Mouse (Mus musculus): Measurements from ENCODE around the gene Ctrl. TPM values are rescaled to one million over a fixed set of nuclear protein-coding genes. Genes with fewer than 3 reads are reported as not detected.

The Ctrl gene
- polyA plus RNA-seq, 1 experiment from 2014 or later, result 0.63 TPM

DNA sequence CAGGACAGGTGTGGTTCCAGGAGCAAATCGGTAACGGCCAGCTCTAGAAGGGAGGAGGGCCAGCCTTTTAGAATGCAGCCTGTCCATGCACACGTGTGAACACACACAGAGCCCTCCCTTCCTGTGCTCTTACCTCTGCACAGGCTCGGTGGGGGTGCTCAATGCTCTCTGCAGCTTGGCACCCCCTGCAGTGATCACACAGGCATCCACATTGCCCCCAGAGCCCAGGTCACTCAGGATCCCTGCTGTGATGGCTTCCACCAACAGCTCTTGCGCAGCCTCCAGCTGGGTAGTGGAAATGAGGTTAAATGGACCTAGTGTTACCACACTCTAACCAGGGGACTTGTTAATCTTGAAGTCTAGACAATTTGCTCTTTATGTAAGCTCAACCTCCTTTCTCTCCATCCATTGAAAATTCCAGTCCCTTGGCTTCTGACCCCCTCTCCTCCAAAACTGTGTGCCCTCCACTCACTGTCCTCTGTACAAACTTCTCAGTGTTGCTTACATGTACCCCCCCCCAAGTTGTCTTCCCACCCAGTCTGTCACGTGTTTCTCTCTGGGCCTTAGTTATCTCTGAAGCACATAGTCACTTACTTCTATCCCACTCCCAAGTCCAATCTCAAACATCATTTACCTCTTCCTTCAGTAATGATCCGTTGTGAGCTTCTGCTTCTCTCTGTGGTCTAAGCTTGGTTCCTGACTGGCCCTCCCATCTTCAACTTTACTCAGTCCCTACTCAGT, 2.4 kb upstream of the Ctrl start:
- no peak overlapping the region for H3K27ac ChIP-seq (ENCODE audit: low read depth, low read length)

GRCm38 (mm10) chr8:105935105-105935504, 1.4 kb upstream of the Ctrl start:
- Histone ChIP-seq H3K27ac (ENCODE audit: low read depth, low read length) (no peak overlapping the region), H3K27me3 (replicated peaks; ENCODE audit: control insufficient read depth, insufficient read depth, low read length) (no peaks in the 10 kb centered on the region), H3K4me2 (replicated peaks; ENCODE audit: low read depth) (no peak overlapping the region), H3K36me3 (ENCODE audit: control insufficient read depth, insufficient read depth) (peaks cover 40% of the 10 kb centered on the region; the same call in 1 of the 2 replicates), H3K4me3 (ENCODE audit: low read depth, low read length) (no peak overlapping the region), H3K9me3 (ENCODE audit: control insufficient read depth) (no peaks in the 10 kb centered on the region), H3K4me1 (replicated peaks; ENCODE audit: control insufficient read depth, insufficient read depth, low read length) (no peaks in the 10 kb centered on the region), H3K9ac (ENCODE audit: low read depth, low read length) (no peak overlapping the region)
- no peak for TF ChIP-seq CTCF (IDR thresholded peaks at IDR 0.05; ENCODE audit: low read depth)
- WGBS, result 80% methylated on average over 6 of the region's 6 CpGs
- ATAC-seq, result no peak

More for the DNA sequence above, 2.4 kb upstream of the Ctrl start:
- Histone ChIP-seq H3K4me3 (ENCODE audit: low read depth, low read length) (no peak overlapping the region), H3K4me1 (replicated peaks; ENCODE audit: control insufficient read depth, insufficient read depth, low read length) (no peaks in the 10 kb centered on the region), H3K36me3 (ENCODE audit: control insufficient read depth, insufficient read depth) (peaks cover 36% of the 10 kb centered on the region; the same call in 1 of the 2 replicates), H3K9ac (ENCODE audit: low read depth, low read length) (0 out of 2 replicates have a peak overlapping the region, but pooled peaks have one; percentile 74), H3K4me2 (replicated peaks; ENCODE audit: low read depth) (peak overlapping the region; percentile 92; the same call in 1 of the 2 replicates), H3K9me3 (ENCODE audit: control insufficient read depth) (no peaks in the 10 kb centered on the region), H3K27me3 (replicated peaks; ENCODE audit: control insufficient read depth, insufficient read depth, low read length) (no peaks in the 10 kb centered on the region)
- no peak for TF ChIP-seq CTCF (IDR thresholded peaks at IDR 0.05; ENCODE audit: low read depth)
- no peak for ATAC-seq
- 39% methylated on average over 7 of the region's 7 CpGs for WGBS

GRCm38 (mm10) chr8:105932525-105932924, 1.1 kb downstream of the Ctrl start:
- Histone ChIP-seq H3K4me2 (replicated peaks; ENCODE audit: low read depth) (no peak overlapping the region), H3K27ac (ENCODE audit: low read depth, low read length) (no peak overlapping the region), H3K4me3 (ENCODE audit: low read depth, low read length) (no peak overlapping the region), H3K27me3 (replicated peaks; ENCODE audit: control insufficient read depth, insufficient read depth, low read length) (no peaks in the 10 kb centered on the region), H3K9me3 (ENCODE audit: control insufficient read depth) (no peaks in the 10 kb centered on the region), H3K4me1 (replicated peaks; ENCODE audit: control insufficient read depth, insufficient read depth, low read length) (no peaks in the 10 kb centered on the region), H3K36me3 (ENCODE audit: control insufficient read depth, insufficient read depth) (peaks cover 49% of the 10 kb centered on the region; the same call in 1 of the 2 replicates), H3K9ac (ENCODE audit: low read depth, low read length) (no peak overlapping the region)
- 91% methylated on average over 11 of the region's 11 CpGs for WGBS
- ATAC-seq, result no peak
- TF ChIP-seq CTCF (IDR thresholded peaks at IDR 0.05; ENCODE audit: low read depth), result no peak

GRCm38 (mm10) chr8:105931271-105931670, 2.4 kb downstream of the Ctrl start:
- H3K9ac ChIP-seq (ENCODE audit: low read depth, low read length), result no peak overlapping the region
- 94% methylated on average over 3 of the region's 3 CpGs for WGBS
- no peak overlapping the region for H3K4me3 ChIP-seq (ENCODE audit: low read depth, low read length)
- no peaks in the 10 kb centered on the region for H3K4me1 ChIP-seq (replicated peaks; ENCODE audit: control insufficient read depth, insufficient read depth, low read length)
- H3K4me2 ChIP-seq (replicated peaks; ENCODE audit: low read depth), result no peak overlapping the region
- peaks cover 49% of the 10 kb centered on the region; the same call in 1 of the 2 replicates for H3K36me3 ChIP-seq (ENCODE audit: control insufficient read depth, insufficient read depth)
- ATAC-seq, result no peak
- H3K27me3 ChIP-seq (replicated peaks; ENCODE audit: control insufficient read depth, insufficient read depth, low read length), result no peaks in the 10 kb centered on the region
- TF ChIP-seq CTCF (IDR thresholded peaks at IDR 0.05; ENCODE audit: low read depth), result no peak
- no peaks in the 10 kb centered on the region for H3K9me3 ChIP-seq (ENCODE audit: control insufficient read depth)
- H3K27ac ChIP-seq (ENCODE audit: low read depth, low read length), result no peak overlapping the region

DNA sequence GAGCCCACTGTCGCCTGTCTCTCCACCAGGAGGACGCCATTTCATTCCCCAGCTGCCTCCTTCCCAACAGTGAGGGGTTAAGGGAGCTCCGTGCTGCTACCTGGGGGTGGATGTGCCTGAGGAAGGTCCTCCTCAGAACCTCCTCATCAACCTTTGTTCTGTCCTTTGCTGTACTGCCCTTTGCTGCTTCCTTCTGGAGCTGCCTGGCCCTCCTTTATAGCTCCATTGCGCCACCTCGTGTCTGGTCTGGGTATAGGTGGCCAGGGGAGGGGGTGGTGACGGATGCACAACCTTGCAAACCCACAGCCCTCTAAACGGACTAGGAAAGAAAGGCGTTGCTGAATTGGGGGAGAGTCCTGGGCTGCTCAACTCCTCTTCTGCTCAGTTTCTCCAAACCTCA, 3.1 kb downstream of the Ctrl start:
- 20% methylated on average over 8 of the region's 8 CpGs for WGBS
- H3K27ac ChIP-seq (ENCODE audit: low read depth, low read length), result no peak overlapping the region
- H3K4me3 ChIP-seq (ENCODE audit: low read depth, low read length), result no peak overlapping the region
- H3K9me3 ChIP-seq (ENCODE audit: control insufficient read depth), result no peaks in the 10 kb centered on the region
- H3K36me3 ChIP-seq (ENCODE audit: control insufficient read depth, insufficient read depth), result peaks cover 42% of the 10 kb centered on the region; the same call in 1 of the 2 replicates
- peak; percentile 96 for TF ChIP-seq CTCF (IDR thresholded peaks at IDR 0.05; ENCODE audit: low read depth)
- H3K4me1 ChIP-seq (replicated peaks; ENCODE audit: control insufficient read depth, insufficient read depth, low read length), result no peaks in the 10 kb centered on the region
- H3K27me3 ChIP-seq (replicated peaks; ENCODE audit: control insufficient read depth, insufficient read depth, low read length), result no peaks in the 10 kb centered on the region
- H3K9ac ChIP-seq (ENCODE audit: low read depth, low read length), result no peak overlapping the region
- H3K4me2 ChIP-seq (replicated peaks; ENCODE audit: low read depth), result no peak overlapping the region
- peak; percentile 52 for ATAC-seq

GRCm38 (mm10) chr8:105925123-105925522, 8.5 kb downstream of the Ctrl start:
- no peak overlapping the region for H3K4me3 ChIP-seq (ENCODE audit: low read depth, low read length)
- H3K27me3 ChIP-seq (replicated peaks; ENCODE audit: control insufficient read depth, insufficient read depth, low read length), result no peaks in the 10 kb centered on the region
- H3K9ac ChIP-seq (ENCODE audit: low read depth, low read length), result no peak overlapping the region
- no peak overlapping the region for H3K4me2 ChIP-seq (replicated peaks; ENCODE audit: low read depth)
- H3K9me3 ChIP-seq (ENCODE audit: control insufficient read depth), result no peaks in the 10 kb centered on the region
- ATAC-seq, result no peak
- no peaks in the 10 kb centered on the region for H3K4me1 ChIP-seq (replicated peaks; ENCODE audit: control insufficient read depth, insufficient read depth, low read length)
- 79% methylated on average over 3 of the region's 3 CpGs for WGBS
- peaks cover 14% of the 10 kb centered on the region for H3K36me3 ChIP-seq (ENCODE audit: control insufficient read depth, insufficient read depth)
- no peak for TF ChIP-seq CTCF (IDR thresholded peaks at IDR 0.05; ENCODE audit: low read depth)
- no peak overlapping the region for H3K27ac ChIP-seq (ENCODE audit: low read depth, low read length)
